Mouse (Mus musculus) midbrain, embryonic 14.5 days (tissue): ENCODE measurements around the gene Ccdc96. TPM values are rescaled to one million over a fixed set of nuclear protein-coding genes. Genes with fewer than 3 reads are reported as not detected.

ENCODE experiments used
- ATAC-seq: fragments of 200-750 bp; cut with Nextera tagmentation; 2 replicates; pipeline ENCODE4 v1.8.0; 2017; ENCODE audit warnings: moderate number of reproducible peaks, moderate library complexity; ENCODE audit not compliant: low FRiP score, low TSS enrichment
- DNase-seq: peaks from one replicate; pipeline ENCODE4 v3.0.0-alpha.2; 2015
- H3K27ac ChIP-seq: fragments of 300-500 bp; sonication (generic); replicated peaks from 2 replicates; pipeline ENCODE4 v1.5.1; 2014; ENCODE audit warnings: mild to moderate bottlenecking, low read depth, low read length, moderate library complexity
- H3K27me3 ChIP-seq: fragments of 300-500 bp; sonication (generic); 2 replicates; pipeline ENCODE4 v1.6.1; 2014; ENCODE audit warnings: low read length, control low read depth, mixed read lengths; ENCODE audit not compliant: control insufficient read depth, insufficient read depth
- H3K36me3 ChIP-seq: fragments of 300-500 bp; sonication (generic); 2 replicates; pipeline ENCODE4 v1.6.1; 2014; ENCODE audit warnings: low read length, control low read depth; ENCODE audit not compliant: control insufficient read depth, insufficient read depth
- H3K4me1 ChIP-seq: fragments of 300-500 bp; sonication (generic); 2 replicates; pipeline ENCODE4 v1.6.1; 2014; ENCODE audit warnings: mild to moderate bottlenecking, antibody characterized with exemption, low read length, control low read depth; ENCODE audit not compliant: control insufficient read depth, insufficient read depth
- H3K4me2 ChIP-seq: fragments of 300-500 bp; sonication (generic); 2 replicates; pipeline ENCODE4 v1.6.1; 2014; ENCODE audit warnings: mild to moderate bottlenecking, low read length, moderate library complexity
- H3K4me3 ChIP-seq: fragments of 300-500 bp; sonication (generic); replicated peaks from 2 replicates; pipeline ENCODE4 v1.5.1; 2014; ENCODE audit warnings: low read depth, low read length
- H3K9ac ChIP-seq: fragments of 300-500 bp; sonication (generic); replicated peaks from 2 replicates; pipeline ENCODE4 v1.6.1; 2014; ENCODE audit warnings: mild to moderate bottlenecking, low read length, moderate library complexity
- H3K9me3 ChIP-seq: fragments of 300-500 bp; sonication (generic); 2 replicates; pipeline ENCODE4 v1.6.1; 2016; ENCODE audit warnings: low read length, control low read depth, mixed read lengths; ENCODE audit not compliant: control insufficient read depth
- WGBS: fragments of 180-500 bp; shearing (Covaris S2); extraction: QIAGEN DNeasy Blood & Tissue Kit; methylation state at CpG from one replicate; pipeline ENCODE4 v1.1.7; 2014; 5-methylcytosine and 5-hydroxymethylcytosine counted together
- polyA plus RNA-seq: library from polyadenylated mRNA; unstranded; fragments of >200 nt; fragmentation: Nextera tagmentation; extraction: Ambion mirVana; gene quantifications from 2 replicates; pipeline ENCODE4 v1.2.1, GENCODE M21; 2014

Ccdc96 gene
- polyA plus RNA-seq, 1 experiment from 2014 or later = 3.1 TPM

GRCm38 (mm10) chr5:36464709-36465661 lies 19.4 kb upstream of the Ccdc96 start, which contains the start of gene Grpel1:
Grpel1 (plus strand) TSS chr5:36464998.
- Histone ChIP-seq H3K4me3 (peak within 1 kb of the TSS; percentile 98), H3K9ac (peak within 1 kb of the TSS; percentile 85), H3K27me3 (no peaks in the 10 kb centered on the region), H3K27ac (peak within 1 kb of the TSS; percentile 70), H3K4me2 (peak within 1 kb of the TSS; percentile 98), H3K9me3 (no peaks in the 10 kb centered on the region), H3K4me1 (peaks cover 8% of the 10 kb centered on the region), H3K36me3 (peaks cover 11% of the 10 kb centered on the region)
- ATAC-seq (peak; percentile 96), DNase-seq (peak; percentile 99)
- under 1% methylated on average over 68 of the region's 68 CpGs for WGBS

- Histone ChIP-seq H3K9ac (peak overlapping the region; percentile 85), H3K4me1 (peaks cover 8% of the 10 kb centered on the region), H3K9me3 (no peaks in the 10 kb centered on the region), H3K27ac (no peak overlapping the region), H3K36me3 (peaks cover 20% of the 10 kb centered on the region), H3K4me2 (peak overlapping the region; percentile 98), H3K27me3 (no peaks in the 10 kb centered on the region), H3K4me3 (peak overlapping the region; percentile 98)
- DNase-seq (no peak), ATAC-seq (no peak)
- 33% methylated on average over 8 of the region's 8 CpGs for WGBS
These were observed 18.5 kb upstream of the Ccdc96 start for GRCm38 (mm10) chr5:36465889-36466288.

- 93% methylated on average over 8 of the region's 8 CpGs for WGBS
- H3K27me3 ChIP-seq = no peaks in the 10 kb centered on the region
- ATAC-seq (no peak), DNase-seq (no peak)
- peaks cover 64% of the 10 kb centered on the region for H3K36me3 ChIP-seq
- no peaks in the 10 kb centered on the region; the same call in 1 of the 2 replicates for H3K4me1 ChIP-seq
- H3K27ac ChIP-seq = no peak overlapping the region
- H3K9ac ChIP-seq = no peak overlapping the region
- H3K9me3 ChIP-seq = no peaks in the 10 kb centered on the region
- no peak overlapping the region for H3K4me3 ChIP-seq
- no peak overlapping the region for H3K4me2 ChIP-seq
These were observed 13.2 kb upstream of the Ccdc96 start for GRCm38 (mm10) chr5:36471206-36471605.

- H3K4me1 ChIP-seq = no peaks in the 10 kb centered on the region
- WGBS = 87% methylated on average over 4 of the region's 4 CpGs
- no peaks in the 10 kb centered on the region for H3K9me3 ChIP-seq
- H3K36me3 ChIP-seq = peaks cover 70% of the 10 kb centered on the region
- no peak overlapping the region for H3K27ac ChIP-seq
- no peak for ATAC-seq
- H3K4me2 ChIP-seq = no peak overlapping the region
- no peak overlapping the region for H3K4me3 ChIP-seq
- H3K9ac ChIP-seq = no peak overlapping the region
- DNase-seq = no peak
- no peaks in the 10 kb centered on the region for H3K27me3 ChIP-seq
These were observed 11.3 kb upstream of the Ccdc96 start for GRCm38 (mm10) chr5:36472876-36473655.

- 91% methylated on average over 5 of the region's 5 CpGs for WGBS
- no peak overlapping the region for H3K4me2 ChIP-seq
- no peak for ATAC-seq
- H3K27ac ChIP-seq = no peak overlapping the region
- peaks cover 66% of the 10 kb centered on the region for H3K36me3 ChIP-seq
- peak; percentile 82 for DNase-seq
- H3K27me3 ChIP-seq = no peaks in the 10 kb centered on the region
- no peak overlapping the region for H3K4me3 ChIP-seq
- no peak overlapping the region for H3K9ac ChIP-seq
- H3K9me3 ChIP-seq = no peaks in the 10 kb centered on the region
- H3K4me1 ChIP-seq = peaks cover under 1% of the 10 kb centered on the region; the same call in 1 of the 2 replicates
These were observed 10.1 kb upstream of the Ccdc96 start for GRCm38 (mm10) chr5:36474283-36474682.

GRCm38 (mm10) chr5:36477486-36477885 lies 6.9 kb upstream of the Ccdc96 start:
- Histone ChIP-seq H3K4me2 (no peak overlapping the region), H3K4me1 (peaks cover 18% of the 10 kb centered on the region), H3K27me3 (no peaks in the 10 kb centered on the region), H3K4me3 (no peak overlapping the region), H3K9ac (no peak overlapping the region), H3K9me3 (no peaks in the 10 kb centered on the region), H3K36me3 (peaks cover 34% of the 10 kb centered on the region), H3K27ac (no peak overlapping the region)
- ATAC-seq = no peak
- DNase-seq = no peak
- 94% methylated on average over 3 of the region's 3 CpGs for WGBS

- Histone ChIP-seq H3K36me3 (peaks cover 24% of the 10 kb centered on the region), H3K27me3 (no peaks in the 10 kb centered on the region), H3K4me3 (no peak overlapping the region), H3K9me3 (no peaks in the 10 kb centered on the region), H3K27ac (no peak overlapping the region), H3K9ac (no peak overlapping the region), H3K4me1 (peaks cover 25% of the 10 kb centered on the region), H3K4me2 (no peak overlapping the region)
- ATAC-seq = no peak
- WGBS = 98% methylated on average over 6 of the region's 6 CpGs
- no peak for DNase-seq
These were observed 5.6 kb upstream of the Ccdc96 start for GRCm38 (mm10) chr5:36478540-36479420.

- H3K27me3 ChIP-seq = no peaks in the 10 kb centered on the region
- H3K36me3 ChIP-seq = peaks cover 17% of the 10 kb centered on the region
- no peak for DNase-seq
- WGBS = 69% methylated on average over 2 of the region's 2 CpGs
- no peaks in the 10 kb centered on the region for H3K9me3 ChIP-seq
- H3K4me2 ChIP-seq = no peak overlapping the region
- no peak for ATAC-seq
- peaks cover 25% of the 10 kb centered on the region for H3K4me1 ChIP-seq
- no peak overlapping the region for H3K9ac ChIP-seq
- no peak overlapping the region for H3K27ac ChIP-seq
- no peak overlapping the region for H3K4me3 ChIP-seq
These were observed 4.7 kb upstream of the Ccdc96 start for GRCm38 (mm10) chr5:36479735-36480134.
